Comparison of ENCODE assay signal across 8 mouse cellular contexts in the genomic region with DNA sequence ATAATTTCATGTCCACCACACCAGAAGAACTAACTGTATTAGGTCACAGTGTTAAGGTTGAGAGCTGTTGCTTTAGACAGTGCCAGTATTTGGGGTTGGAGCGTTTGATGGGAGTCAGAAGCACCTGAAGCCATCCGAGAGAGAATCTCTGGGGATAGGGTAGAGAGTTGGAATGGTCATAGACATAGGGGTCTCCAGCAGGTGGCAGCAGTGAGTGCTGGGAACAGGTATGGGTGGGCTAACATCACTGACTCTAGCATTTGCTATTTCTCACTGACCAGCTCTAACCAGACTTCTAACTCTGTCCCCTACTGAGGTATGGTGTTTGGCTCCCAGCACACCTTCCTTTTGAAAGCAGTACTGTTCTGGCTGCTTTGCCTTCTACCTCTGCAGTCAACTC.
DNase-seq lines count a peak whose midpoint lies in the region; ATAC-seq and TF ChIP-seq lines count a peak whose summit lies in the region.

No protein-coding gene starts in this region.

- 54% methylated on average over 2 of the region's 2 CpGs for WGBS in embryonic facial prominence, embryonic 11.5 days
- WGBS in neural tube, embryonic 11.5 days, result 56% methylated on average over 2 of the region's 2 CpGs

- H3K27ac ChIP-seq in gastrocnemius, adult 2 months, result no peak overlapping the region
- no peak overlapping the region for H3K27ac ChIP-seq in embryonic facial prominence, embryonic 11.5 days (replicated peaks; ENCODE audit: low read depth, low read length)
- H3K27ac ChIP-seq in neural tube, embryonic 11.5 days (ENCODE audit: low read depth, low read length), result no peak overlapping the region

- no peaks in the 10 kb centered on the region for H3K4me1 ChIP-seq in embryonic facial prominence, embryonic 11.5 days (ENCODE audit: control insufficient read depth, insufficient read depth, low read length)
- H3K4me1 ChIP-seq in neural tube, embryonic 11.5 days (ENCODE audit: control insufficient read depth, insufficient read depth, low read length), result no peaks in the 10 kb centered on the region

- DNase-seq in gastrocnemius, adult 2 months, result peak; percentile 44
- DNase-seq in gastrocnemius, postnatal 36 days, result no peak
- peak; percentile 54 for DNase-seq in right cerebral cortex, postnatal 4 days
- no peak for DNase-seq in right cerebral cortex, postnatal 36 days (ENCODE audit: low spot score in 2 of 2)
- peak; percentile 51 for DNase-seq in embryonic facial prominence, embryonic 11.5 days (ENCODE audit: low spot score)
- peak; percentile 37 for DNase-seq in neural tube, embryonic 11.5 days (ENCODE audit: low spot score)
- no peak for DNase-seq in gastrocnemius, postnatal 4 days (ENCODE audit: low spot score in 2 of 2)
- DNase-seq in right cerebral cortex, adult 18-20 months, result no peak

- H3K36me3 ChIP-seq in embryonic facial prominence, embryonic 11.5 days (replicated peaks; ENCODE audit: control insufficient read depth, insufficient read depth, low read depth, low read length), result no peaks in the 10 kb centered on the region
- no peaks in the 10 kb centered on the region for H3K36me3 ChIP-seq in neural tube, embryonic 11.5 days (ENCODE audit: control insufficient read depth, insufficient read depth, low read length)

- ATAC-seq in embryonic facial prominence, embryonic 11.5 days (replicated peaks; ENCODE audit: insufficient number of reproducible peaks, low FRiP score, low TSS enrichment, low read depth), result no peak
- no peak for ATAC-seq in neural tube, embryonic 11.5 days (ENCODE audit: insufficient read depth, low FRiP score, low TSS enrichment)

- no peaks in the 10 kb centered on the region for H3K9me3 ChIP-seq in embryonic facial prominence, embryonic 11.5 days (replicated peaks; ENCODE audit: control insufficient read depth, low read length)
- H3K9me3 ChIP-seq in neural tube, embryonic 11.5 days (ENCODE audit: control insufficient read depth, low read length), result no peaks in the 10 kb centered on the region

- no peak overlapping the region for H3K4me3 ChIP-seq in gastrocnemius, adult 2 months
- no peak overlapping the region for H3K4me3 ChIP-seq in embryonic facial prominence, embryonic 11.5 days (ENCODE audit: low read depth, low read length)
- H3K4me3 ChIP-seq in neural tube, embryonic 11.5 days (ENCODE audit: low read depth, low read length), result no peak overlapping the region

- H3K27me3 ChIP-seq in embryonic facial prominence, embryonic 11.5 days (ENCODE audit: control insufficient read depth, insufficient read depth, low read length), result no peaks in the 10 kb centered on the region
- H3K27me3 ChIP-seq in neural tube, embryonic 11.5 days (ENCODE audit: control insufficient read depth, insufficient read depth, low read length), result no peaks in the 10 kb centered on the region

- TF ChIP-seq CTCF in gastrocnemius, adult 2 months (IDR thresholded peaks at IDR 0.05), result peak; percentile 58

- no peak overlapping the region for H3K4me2 ChIP-seq in embryonic facial prominence, embryonic 11.5 days (ENCODE audit: low read depth, low read length)
- no peak overlapping the region for H3K4me2 ChIP-seq in neural tube, embryonic 11.5 days (ENCODE audit: low read depth)

- intact Hi-C loops in gastrocnemius, adult 2 months (cut with DNase I), result no loop called here
- intact Hi-C loops in gastrocnemius, postnatal 36 days (cut with DNase I), result no loop called here

- no peak overlapping the region for H3K9ac ChIP-seq in embryonic facial prominence, embryonic 11.5 days (replicated peaks; ENCODE audit: low read length)
- no peak overlapping the region for H3K9ac ChIP-seq in neural tube, embryonic 11.5 days (ENCODE audit: low read length)

Comparison
In these comparisons a context has a peak if more than half of its experiments do, and no peak if none do; other contexts are left out.
1. DNase-seq: peak in gastrocnemius, adult 2 months (single experiment), right cerebral cortex, postnatal 4 days (single experiment), embryonic facial prominence, embryonic 11.5 days (single experiment) and neural tube, embryonic 11.5 days (single experiment); none in gastrocnemius, postnatal 36 days (0 of 2), right cerebral cortex, postnatal 36 days (0 of 2), gastrocnemius, postnatal 4 days (0 of 2) and right cerebral cortex, adult 18-20 months (single experiment).